Mouse (Mus musculus) brain, embryonic 18.5 days (tissue): Measurements from ENCODE around the gene Ddb2.
"Not testable (repeated sequence)": the region's sequence is repeated elsewhere in the genome, so short reads cannot be mapped to it uniquely, and the experiment has no call there.

ENCODE experiments used
- DNase-seq: peaks from one replicate; pipeline ENCODE4 v3.0.0-alpha.2; 2012; ENCODE audit warnings: low read depth, low spot score

Gene Ddb2

GRCm38 (mm10) chr2:91255661-91256150 is 18.9 kb upstream of the Ddb2 start, which contains the start of gene Pacsin3:
TSS of gene Pacsin3 (plus strand) at chr2:91255954.
- no peak for DNase-seq

DNA sequence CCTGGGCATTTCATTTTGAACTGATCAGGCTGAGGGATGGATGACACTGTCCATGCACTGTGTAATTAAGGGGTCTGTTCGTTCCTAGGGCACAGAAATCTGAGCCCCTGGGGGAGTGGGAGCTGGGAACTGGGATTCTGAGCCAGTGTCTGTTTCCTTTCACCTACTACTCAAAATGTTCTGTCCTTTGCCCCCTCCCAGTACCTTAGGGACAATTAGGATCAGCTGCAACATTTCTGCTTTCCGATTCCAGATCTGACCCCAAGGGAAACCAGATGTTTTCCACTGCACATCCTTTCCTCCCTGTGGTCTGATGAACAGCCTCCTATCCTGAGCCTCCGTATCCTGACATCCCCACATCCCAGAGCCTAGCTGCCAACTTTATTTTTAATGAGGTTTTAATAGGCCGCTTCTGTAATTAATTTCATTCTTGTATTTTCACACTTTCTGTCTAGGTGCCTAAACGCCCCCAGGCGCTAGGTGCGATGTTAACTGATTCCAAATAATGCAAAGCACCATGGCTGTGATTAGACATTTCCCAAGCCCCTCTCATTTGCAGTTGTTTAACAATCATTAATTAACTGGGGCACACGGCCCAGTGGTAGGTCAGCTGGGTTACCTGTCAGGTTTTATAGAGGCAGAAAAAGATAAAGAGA is 18.1 kb upstream of the Ddb2 start:
- DNase-seq = no peak

DNA sequence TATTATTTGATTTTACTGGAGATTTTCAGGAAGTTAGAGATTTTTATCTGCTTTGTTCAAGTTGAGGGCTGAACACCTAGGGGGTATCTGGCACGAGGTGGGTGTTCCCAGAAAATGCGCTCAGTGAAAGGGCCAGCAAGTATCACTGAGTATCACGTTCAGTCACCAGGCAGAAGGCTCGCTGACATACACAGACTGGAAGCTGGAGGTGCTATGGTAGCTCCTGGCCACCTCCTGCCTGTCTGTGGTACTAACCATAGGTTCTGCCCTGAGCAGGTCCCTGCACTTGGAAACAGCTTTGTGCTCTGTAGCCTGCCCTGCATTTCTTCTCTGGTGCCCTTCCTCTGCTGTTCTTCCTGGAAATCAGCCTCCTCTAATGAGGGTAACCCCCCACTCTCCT is 15.7 kb upstream of the Ddb2 start:
- DNase-seq = no peak

DNA sequence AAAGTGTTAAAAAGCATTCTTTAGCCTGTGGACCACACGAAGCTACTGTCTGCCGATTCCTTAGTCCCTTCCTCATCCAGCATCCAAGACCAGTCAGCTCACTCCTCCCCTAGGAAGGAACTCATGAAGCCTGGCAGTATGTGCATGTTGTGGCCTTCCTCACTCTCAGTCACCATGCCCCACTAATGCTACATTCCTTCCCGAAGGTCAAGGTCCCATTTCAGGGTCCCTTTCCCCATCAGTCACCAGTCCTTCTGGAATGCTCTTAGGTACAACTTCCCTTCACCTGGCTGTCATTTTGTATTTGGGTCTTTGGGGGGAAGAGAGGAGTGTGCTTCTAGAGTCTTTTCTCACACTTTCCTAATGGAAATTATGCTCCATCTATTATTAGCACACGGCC is 15.2 kb upstream of the Ddb2 start:
- DNase-seq = no peak

DNA sequence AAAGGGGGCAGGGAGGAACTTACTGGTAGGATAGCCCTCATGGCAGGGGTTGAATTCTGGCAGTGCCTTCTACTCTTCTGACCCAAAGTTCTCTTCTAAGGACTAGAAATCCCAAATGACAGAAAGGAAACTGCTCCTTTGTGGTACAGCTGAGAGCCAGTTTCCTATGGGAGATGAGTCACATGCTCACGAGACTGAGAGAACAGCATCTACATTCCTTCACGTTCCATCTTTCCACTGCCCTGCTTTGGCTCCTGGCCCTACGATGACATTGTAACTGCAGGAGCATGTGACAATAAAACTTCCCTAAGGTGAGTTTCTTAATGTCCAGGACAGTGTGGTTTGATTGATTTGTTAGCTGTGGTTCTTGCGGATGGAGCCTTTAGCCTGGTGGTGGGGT is 11.6 kb upstream of the Ddb2 start:
- no peak for DNase-seq

- DNase-seq = no peak
These were observed 7.9 kb upstream of the Ddb2 start for GRCm38 (mm10) chr2:91244557-91245228.

- no peak for DNase-seq
These were observed 6.6 kb upstream of the Ddb2 start for GRCm38 (mm10) chr2:91243416-91243815.

DNA sequence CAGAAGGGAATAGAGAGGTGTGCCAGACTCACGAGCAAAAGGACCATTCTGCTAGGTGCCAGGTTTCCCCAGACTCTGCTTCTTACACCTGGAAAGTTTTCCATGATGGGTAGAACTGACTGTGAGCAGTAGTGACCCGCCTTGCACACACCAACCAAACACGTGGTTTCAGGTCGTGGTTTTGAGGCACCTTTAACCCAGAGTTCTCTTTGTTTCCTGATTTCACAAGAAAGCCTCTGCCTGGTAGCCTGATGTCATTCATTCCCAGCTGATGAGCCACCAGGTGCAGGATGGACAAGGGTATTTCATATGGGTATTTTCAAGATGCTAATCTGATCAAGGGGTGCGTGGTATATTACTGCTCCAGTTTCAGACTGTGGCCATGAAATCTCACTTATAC is 5.8 kb upstream of the Ddb2 start:
- no peak for DNase-seq

DNA sequence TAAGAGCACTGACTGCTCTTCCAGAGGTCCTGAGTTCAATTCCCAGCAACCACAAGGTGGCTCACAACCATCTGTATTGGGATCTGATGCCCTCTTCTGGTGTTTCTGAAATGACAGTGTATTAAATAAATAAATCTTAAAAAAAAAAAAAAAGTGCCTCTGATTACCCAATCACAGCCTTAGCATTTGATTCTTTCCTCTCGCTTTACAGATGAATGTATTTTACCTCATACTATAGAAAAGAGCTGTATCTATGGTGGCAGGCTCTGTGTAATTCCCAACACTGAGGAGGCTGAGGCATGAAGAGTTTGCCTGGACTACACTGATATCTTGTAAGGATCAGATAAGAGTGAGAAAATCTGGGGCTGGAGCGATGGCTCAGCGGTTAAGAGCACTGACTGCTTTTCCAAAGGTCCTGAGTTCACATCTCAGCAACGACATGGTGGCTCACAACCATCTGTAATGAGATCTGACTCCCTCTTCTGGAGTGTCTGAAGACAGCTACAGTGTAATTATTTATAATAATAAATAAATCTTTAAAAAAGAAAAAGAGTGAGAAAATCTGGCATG is 814 bp upstream of the Ddb2 start:
- DNase-seq = not testable (repeated sequence)

DNA sequence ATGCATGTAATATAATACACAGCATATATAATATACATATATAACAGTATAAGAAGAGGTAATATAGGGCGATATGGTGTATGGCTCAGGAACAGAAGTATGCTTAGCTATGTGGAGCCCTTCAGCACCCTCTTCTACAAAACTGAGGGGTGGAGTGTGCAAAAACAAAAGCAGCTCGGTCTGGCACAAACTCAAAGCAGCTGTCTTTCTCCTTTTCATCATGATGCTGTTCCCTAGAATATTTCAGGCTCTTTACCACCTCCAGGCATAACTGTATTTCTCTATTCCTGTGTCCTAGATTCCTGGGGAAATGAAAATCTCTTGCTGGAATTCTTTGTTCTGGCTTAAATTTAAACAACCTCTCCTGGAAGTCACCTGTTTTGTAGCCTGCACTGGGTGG is 7.0 kb downstream of the Ddb2 start:
- DNase-seq = no peak

GRCm38 (mm10) chr2:91223614-91224013 is 13.2 kb downstream of the Ddb2 start:
- DNase-seq = no peak

DNA sequence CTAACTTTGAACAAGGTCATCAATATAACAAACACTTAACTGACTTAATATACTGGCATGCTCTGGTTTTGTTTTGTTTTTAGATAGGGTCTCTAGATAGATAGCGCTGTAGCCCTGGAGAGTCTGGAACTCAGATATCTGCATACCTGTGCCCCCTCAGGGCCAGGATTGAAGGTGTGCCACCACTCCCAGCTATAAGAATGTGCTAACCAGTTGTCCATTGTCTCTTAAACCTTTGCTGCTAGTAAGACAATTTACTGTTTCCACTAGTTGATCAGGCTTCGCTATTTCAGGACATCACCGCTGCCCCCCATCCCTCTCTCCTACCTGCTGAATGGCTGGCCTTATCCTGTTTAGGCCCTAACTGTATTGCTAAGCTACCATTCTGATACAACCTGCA is 16.3 kb downstream of the Ddb2 start:
- DNase-seq = no peak

DNA sequence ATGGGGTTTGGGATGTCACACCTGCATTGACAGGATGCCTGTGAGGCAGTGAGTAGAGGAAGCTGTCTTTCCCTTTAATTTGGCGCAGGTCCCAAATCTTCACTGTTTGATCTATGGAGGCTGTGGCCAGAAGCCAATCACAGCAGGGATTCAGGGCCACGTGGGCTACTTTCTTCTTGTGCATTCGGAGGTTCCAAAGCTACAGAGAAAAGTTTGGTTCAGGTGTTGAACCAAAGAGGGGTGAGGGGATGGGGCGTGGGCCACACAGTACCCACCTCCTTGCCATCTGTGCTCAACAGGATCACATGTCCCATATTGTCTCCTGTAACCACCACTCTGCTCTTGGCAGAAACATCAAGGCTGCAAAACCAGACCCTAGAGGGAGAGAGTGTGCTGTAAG is 19.8 kb downstream of the Ddb2 start:
- no peak for DNase-seq

DNA sequence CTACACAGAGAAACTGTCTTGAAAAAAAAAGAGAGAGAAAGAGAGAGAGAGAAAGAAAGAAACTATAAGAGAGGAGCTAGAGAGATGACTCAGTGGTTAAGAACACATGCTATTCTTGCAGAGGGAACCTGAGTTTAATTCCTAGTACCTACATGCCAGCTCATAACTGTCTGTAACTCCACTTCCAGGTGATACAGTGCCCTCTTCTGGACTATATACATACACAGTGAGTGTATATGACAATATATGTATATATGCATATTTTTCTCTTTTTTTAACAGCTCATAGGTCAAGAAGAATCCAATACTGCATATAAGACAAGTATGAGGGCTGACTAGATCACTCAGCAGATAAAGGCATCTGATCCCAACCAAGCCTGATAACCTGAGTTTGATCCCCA is 23.5 kb downstream of the Ddb2 start:
- DNase-seq = no peak

DNA sequence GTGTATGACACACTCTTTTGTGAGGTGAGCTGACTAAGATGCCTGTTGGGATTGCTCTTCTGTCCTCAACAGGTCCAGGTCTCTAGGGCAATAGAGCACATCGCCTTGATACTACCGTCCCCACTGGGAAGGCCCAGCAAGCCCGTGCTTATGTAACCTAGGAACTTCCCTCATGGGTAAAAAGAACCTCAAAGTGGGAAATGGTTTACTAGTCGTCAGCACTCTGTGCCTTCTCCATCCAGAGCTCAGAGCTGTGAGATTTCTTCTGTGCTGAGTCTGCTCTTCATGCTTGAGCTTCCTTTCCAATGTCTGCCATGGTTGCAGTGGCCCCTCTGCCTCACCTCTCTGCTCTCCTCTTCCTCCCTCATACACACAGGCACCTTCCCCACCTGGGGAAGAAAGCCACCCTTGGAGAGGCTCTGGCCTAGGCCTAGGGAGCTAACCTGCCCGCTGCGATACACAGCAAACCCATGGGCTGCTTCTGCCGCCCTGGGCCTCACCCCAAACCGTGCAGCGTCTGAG is 30.5 kb downstream of the Ddb2 start:
- DNase-seq = no peak

- DNase-seq = no peak
These were observed 33.7 kb downstream of the Ddb2 start for GRCm38 (mm10) chr2:91202972-91203656.

GRCm38 (mm10) chr2:91202222-91202971 is 34.4 kb downstream of the Ddb2 start, which contains the start of the genes Nr1h3 and Acp2:
TSS of gene Nr1h3 (minus strand) at chr2:91202834.
TSS of gene Acp2 (plus strand) at chr2:91202885.
- DNase-seq = peak; percentile 90

DNA sequence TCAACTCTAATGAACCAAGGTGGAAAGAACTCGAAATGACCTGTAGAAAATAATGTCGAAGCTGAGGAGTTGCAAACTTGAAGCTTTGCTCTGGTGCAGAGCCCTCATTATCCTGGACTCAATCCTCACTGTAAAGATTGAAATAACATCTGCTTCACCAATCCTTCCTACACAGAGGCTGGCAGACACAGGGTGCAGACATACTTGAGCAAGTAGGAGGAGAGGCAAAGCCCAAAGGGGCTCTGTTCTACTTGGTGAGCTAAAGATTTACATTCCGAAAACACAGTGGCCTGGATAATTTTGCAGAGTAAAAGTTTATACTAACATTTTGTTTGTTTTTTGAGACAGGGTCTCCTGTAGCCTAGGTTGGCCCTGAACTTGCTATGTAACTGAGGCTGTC is 37.9 kb downstream of the Ddb2 start:
- no peak for DNase-seq

GRCm38 (mm10) chr2:91196577-91197001 is 40.2 kb downstream of the Ddb2 start:
- no peak for DNase-seq

GRCm38 (mm10) chr2:91194624-91195332 is 42.0 kb downstream of the Ddb2 start:
- DNase-seq = no peak

DNA sequence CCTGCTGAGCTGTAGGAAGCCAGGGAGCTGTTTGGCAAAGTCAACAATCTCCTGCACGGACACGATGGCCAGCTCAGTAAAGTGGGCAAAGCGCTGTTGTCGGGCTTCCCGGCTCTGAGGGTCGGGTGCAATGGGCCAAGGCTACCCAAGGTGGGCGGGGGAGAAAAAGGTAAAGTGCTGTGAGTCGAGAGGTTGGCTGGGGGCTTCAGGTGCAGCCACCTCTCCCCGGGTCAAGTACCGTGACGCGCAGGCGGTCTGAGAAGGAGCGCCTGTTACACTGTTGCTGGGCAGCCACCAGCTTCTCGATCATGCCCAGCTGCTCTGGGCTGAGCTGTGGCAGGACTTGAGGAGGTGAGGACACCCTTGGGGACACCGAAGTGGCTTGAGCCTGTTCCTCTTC is 46.3 kb downstream of the Ddb2 start:
- no peak for DNase-seq
